Mouse (Mus musculus): ENCODE measurements around the gene Nrarp. TPM values are rescaled to one million over a fixed set of nuclear protein-coding genes. Genes with fewer than 3 reads are reported as not detected.

Nrarp gene
- polyA plus RNA-seq, 1 experiment, result 3.2 TPM

GRCm38 (mm10) chr2:25194006-25194405 is 13.4 kb downstream of the Nrarp start:
- TF ChIP-seq CTCF (IDR thresholded peaks at IDR 0.05; ENCODE audit: borderline replicate concordance, insufficient read depth, low read length) (no peak), POLR2A (IDR thresholded peaks at IDR 0.05; ENCODE audit: low read depth, low read length) (no peak)
- no peak overlapping the region for H3K27ac ChIP-seq (ENCODE audit: insufficient read depth, low read length)
- H3K4me3 ChIP-seq (ENCODE audit: insufficient read depth, low read length), result no peak overlapping the region
- peaks cover 15% of the 10 kb centered on the region for H3K4me1 ChIP-seq (ENCODE audit: control insufficient read depth, insufficient read depth, low read length)

- H3K4me3 ChIP-seq (ENCODE audit: insufficient read depth, low read length), result no peak overlapping the region
- H3K27ac ChIP-seq (ENCODE audit: insufficient read depth, low read length), result no peak overlapping the region
- peaks cover 18% of the 10 kb centered on the region for H3K4me1 ChIP-seq (ENCODE audit: control insufficient read depth, insufficient read depth, low read length)
- no peak for TF ChIP-seq POLR2A (IDR thresholded peaks at IDR 0.05; ENCODE audit: low read depth, low read length)
- TF ChIP-seq CTCF (IDR thresholded peaks at IDR 0.05; ENCODE audit: borderline replicate concordance, insufficient read depth, low read length), result no peak
Measured at GRCm38 (mm10) chr2:25194486-25195171, 14.1 kb downstream of the Nrarp start.

- no peak for TF ChIP-seq CTCF (IDR thresholded peaks at IDR 0.05; ENCODE audit: borderline replicate concordance, insufficient read depth, low read length)
- TF ChIP-seq POLR2A (IDR thresholded peaks at IDR 0.05; ENCODE audit: low read depth, low read length), result 0 out of 2 replicates have a peak, but pooled peaks have one; percentile 27
- Histone ChIP-seq H3K4me1 (ENCODE audit: control insufficient read depth, insufficient read depth, low read length) (peaks cover 18% of the 10 kb centered on the region), H3K4me3 (ENCODE audit: insufficient read depth, low read length) (peak overlapping the region; percentile 42), H3K27ac (ENCODE audit: insufficient read depth, low read length) (peak overlapping the region; percentile 53; the same call in 1 of the 2 replicates)
Measured at GRCm38 (mm10) chr2:25195211-25196156, 14.9 kb downstream of the Nrarp start.

DNA sequence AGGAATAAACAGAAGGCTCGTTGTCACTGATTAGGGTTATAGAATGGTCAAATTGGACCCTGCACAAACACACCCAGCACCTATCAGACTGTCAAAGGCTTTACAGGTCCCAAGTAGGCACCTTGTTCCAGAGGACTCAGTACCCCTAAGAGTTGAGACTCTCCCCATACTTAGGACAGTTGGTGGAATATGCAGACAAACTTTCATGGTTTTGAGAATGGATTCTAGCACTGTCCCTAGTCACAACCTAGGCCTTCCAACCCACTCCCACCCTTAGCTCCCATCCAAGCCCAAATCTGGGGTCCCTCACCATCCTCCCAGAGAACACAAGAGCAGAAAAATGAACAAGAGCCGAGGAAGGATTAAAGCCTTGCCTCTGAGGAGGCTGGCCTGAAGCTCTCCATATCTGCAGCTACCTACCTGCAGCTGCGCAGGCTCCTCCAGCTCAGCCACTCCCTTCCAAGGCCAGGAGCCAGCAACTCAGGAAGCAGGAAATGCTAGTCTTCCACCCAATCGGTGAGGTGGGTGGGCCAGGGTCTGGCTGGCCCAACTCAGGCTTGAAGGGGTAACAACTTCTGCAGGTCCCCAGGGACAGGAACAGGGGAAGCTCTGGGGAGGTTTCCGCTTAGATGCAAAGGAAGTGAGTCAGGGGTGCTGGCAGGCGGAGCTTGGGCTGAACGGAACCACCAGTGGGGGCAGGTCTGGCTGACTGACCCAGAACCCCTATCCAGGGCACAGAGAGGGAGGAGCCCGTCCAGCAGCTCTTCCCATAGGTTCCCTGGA is 15.8 kb downstream of the Nrarp start, which contains the start of gene Tor4a:
Gene Tor4a, minus strand, starts transcription at position 715 of the 783 bp plus-strand sequence.
- peak; percentile 58 for TF ChIP-seq POLR2A (IDR thresholded peaks at IDR 0.05; ENCODE audit: low read depth, low read length)
- TF ChIP-seq CTCF (IDR thresholded peaks at IDR 0.05; ENCODE audit: borderline replicate concordance, insufficient read depth, low read length), result no peak
- peak within 1 kb of the TSS; percentile 42 for H3K4me3 ChIP-seq (ENCODE audit: insufficient read depth, low read length)
- peak within 1 kb of the TSS; percentile 53 for H3K27ac ChIP-seq (ENCODE audit: insufficient read depth, low read length)
- H3K4me1 ChIP-seq (ENCODE audit: control insufficient read depth, insufficient read depth, low read length), result peaks cover 18% of the 10 kb centered on the region

DNA sequence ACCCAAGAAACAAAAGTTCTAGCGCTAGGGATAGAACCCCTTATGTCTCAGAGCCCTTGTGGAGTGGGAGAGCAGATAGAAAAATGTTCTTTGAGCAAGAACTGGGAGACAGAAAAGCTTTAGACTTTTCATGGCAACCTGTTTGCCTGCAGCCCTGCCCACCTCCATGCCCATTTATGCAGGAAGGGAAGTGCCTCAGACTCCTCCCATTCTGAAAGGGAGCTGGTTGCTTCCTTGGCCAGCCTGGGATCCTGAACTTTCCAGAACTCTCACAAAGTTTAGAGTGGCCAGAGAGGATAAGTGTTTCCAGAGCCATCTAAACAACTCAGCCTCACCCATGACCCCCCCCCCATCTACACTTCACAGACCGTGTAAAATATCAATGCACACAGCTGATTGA is 16.6 kb downstream of the Nrarp start:
- H3K4me1 ChIP-seq (ENCODE audit: control insufficient read depth, insufficient read depth, low read length), result peaks cover 18% of the 10 kb centered on the region
- H3K27ac ChIP-seq (ENCODE audit: insufficient read depth, low read length), result peak overlapping the region; percentile 53
- H3K4me3 ChIP-seq (ENCODE audit: insufficient read depth, low read length), result no peak overlapping the region
- no peak for TF ChIP-seq POLR2A (IDR thresholded peaks at IDR 0.05; ENCODE audit: low read depth, low read length)
- TF ChIP-seq CTCF (IDR thresholded peaks at IDR 0.05; ENCODE audit: borderline replicate concordance, insufficient read depth, low read length), result no peak

GRCm38 (mm10) chr2:25197946-25198345 is 17.4 kb downstream of the Nrarp start:
- TF ChIP-seq POLR2A (IDR thresholded peaks at IDR 0.05; ENCODE audit: low read depth, low read length) (no peak), CTCF (IDR thresholded peaks at IDR 0.05; ENCODE audit: borderline replicate concordance, insufficient read depth, low read length) (no peak)
- Histone ChIP-seq H3K4me3 (ENCODE audit: insufficient read depth, low read length) (no peak overlapping the region), H3K4me1 (ENCODE audit: control insufficient read depth, insufficient read depth, low read length) (peaks cover 18% of the 10 kb centered on the region), H3K27ac (ENCODE audit: insufficient read depth, low read length) (no peak overlapping the region)

DNA sequence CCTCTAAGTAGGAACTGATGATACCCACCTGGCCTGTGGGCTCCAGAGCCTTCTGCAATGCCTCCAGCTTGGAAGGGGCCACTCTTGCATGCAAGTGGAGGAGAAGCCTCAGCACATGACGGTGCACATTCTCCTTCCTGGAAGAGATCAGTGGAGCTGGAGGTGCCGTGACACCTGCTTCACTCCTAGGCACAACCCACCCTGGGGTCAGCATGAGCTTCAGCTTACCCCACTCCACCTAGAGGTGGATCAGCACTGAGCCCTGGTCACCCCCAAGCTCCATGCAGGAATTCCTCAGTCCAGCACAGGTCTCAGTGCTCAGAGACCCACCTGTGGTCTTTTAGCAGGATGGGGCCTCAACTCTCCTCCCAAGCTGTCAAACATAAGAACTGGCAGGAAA is 20.1 kb downstream of the Nrarp start:
- TF ChIP-seq POLR2A (IDR thresholded peaks at IDR 0.05; ENCODE audit: low read depth, low read length) (no peak), CTCF (IDR thresholded peaks at IDR 0.05; ENCODE audit: borderline replicate concordance, insufficient read depth, low read length) (no peak)
- no peak overlapping the region for H3K4me3 ChIP-seq (ENCODE audit: insufficient read depth, low read length)
- H3K4me1 ChIP-seq (ENCODE audit: control insufficient read depth, insufficient read depth, low read length), result peaks cover 6% of the 10 kb centered on the region
- H3K27ac ChIP-seq (ENCODE audit: insufficient read depth, low read length), result no peak overlapping the region

GRCm38 (mm10) chr2:25203631-25204214 is 23.2 kb downstream of the Nrarp start:
- TF ChIP-seq POLR2A (IDR thresholded peaks at IDR 0.05; ENCODE audit: low read depth, low read length), result no peak
- TF ChIP-seq CTCF (IDR thresholded peaks at IDR 0.05; ENCODE audit: borderline replicate concordance, insufficient read depth, low read length), result no peak
- Histone ChIP-seq H3K4me1 (ENCODE audit: control insufficient read depth, insufficient read depth, low read length) (peaks cover 6% of the 10 kb centered on the region), H3K4me3 (ENCODE audit: insufficient read depth, low read length) (no peak overlapping the region), H3K27ac (ENCODE audit: insufficient read depth, low read length) (no peak overlapping the region)

DNA sequence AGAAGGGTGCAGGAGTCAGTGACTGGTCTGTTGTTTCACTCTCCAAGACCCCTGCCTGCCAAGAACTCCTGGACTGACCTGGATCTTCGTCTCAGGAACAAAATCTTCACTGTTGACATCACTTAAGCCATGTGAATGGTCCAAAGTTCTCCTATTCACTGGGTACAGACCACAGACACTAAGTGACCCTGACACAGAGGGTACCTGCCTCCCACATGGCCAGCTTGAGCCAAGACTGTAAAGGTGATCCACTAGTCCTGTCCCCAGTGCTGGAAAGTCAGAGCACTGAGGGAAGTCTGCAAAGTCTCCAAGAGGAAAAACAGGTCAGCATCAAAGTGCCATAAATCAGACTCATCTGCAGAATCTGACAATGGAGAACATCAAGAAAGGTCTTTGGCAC is 27.0 kb downstream of the Nrarp start:
- TF ChIP-seq CTCF (IDR thresholded peaks at IDR 0.05; ENCODE audit: borderline replicate concordance, insufficient read depth, low read length), result no peak
- TF ChIP-seq POLR2A (IDR thresholded peaks at IDR 0.05; ENCODE audit: low read depth, low read length), result no peak
- H3K4me1 ChIP-seq (ENCODE audit: control insufficient read depth, insufficient read depth, low read length), result no peaks in the 10 kb centered on the region

More for the DNA sequence above, 27.0 kb downstream of the Nrarp start:
- Histone ChIP-seq H3K4me3 (ENCODE audit: insufficient read depth, low read length) (no peak overlapping the region), H3K27ac (ENCODE audit: insufficient read depth, low read length) (no peak overlapping the region)

Measured in embryonic fibroblast, embryonic 13.5 days (primary cell).